Mouse (Mus musculus) liver, embryonic 14.5 days (tissue): ENCODE measurements around the gene Tor4a.

Experiments used
- CTCF ChIP-seq: IDR thresholded peaks from 2 replicates; pipeline ENCODE4 v1.5.1; 2016; ENCODE audit warnings: antibody characterized with exemption, low read depth, control low read depth
- EP300 ChIP-seq: IDR thresholded peaks from 2 replicates; pipeline ENCODE4 v1.6.1; 2016; ENCODE audit warnings: antibody characterized with exemption, low read depth

- TF ChIP-seq CTCF (no peak), EP300 (no peak)
Measured at GRCm38 (mm10) chr2:25238106-25238505, 41.4 kb upstream of the Tor4a start.
